Mouse (Mus musculus) embryonic facial prominence, embryonic 11.5 days (tissue): ENCODE measurements around the gene Drap1. TPM values are rescaled to one million over a fixed set of nuclear protein-coding genes. Genes with fewer than 3 reads are reported as not detected.

Source experiments
- ATAC-seq: fragments of 200-750 bp; cut with Nextera tagmentation; replicated peaks from 2 replicates; pipeline ENCODE4 v1.8.0; 2017; ENCODE audit warnings: low read depth; ENCODE audit not compliant: insufficient number of reproducible peaks, low FRiP score, low TSS enrichment
- DNase-seq: peaks from one replicate; pipeline ENCODE4 v3.0.0-alpha.2; 2015; ENCODE audit warnings: low spot score
- H3K27ac ChIP-seq: fragments of 300-500 bp; sonication (generic); replicated peaks from 2 replicates; pipeline ENCODE4 v1.5.1; 2014; ENCODE audit warnings: mild to moderate bottlenecking, low read depth, low read length, control low read depth
- H3K27me3 ChIP-seq: fragments of 300-500 bp; sonication (generic); 2 replicates; pipeline ENCODE4 v1.6.1; 2014; ENCODE audit warnings: mild to moderate bottlenecking, low read length, moderate library complexity, mixed read lengths; ENCODE audit not compliant: control insufficient read depth, insufficient read depth
- H3K36me3 ChIP-seq: fragments of 300-500 bp; sonication (generic); replicated peaks from 2 replicates; pipeline ENCODE4 v1.6.1; 2014; ENCODE audit warnings: low read depth, mild to moderate bottlenecking, low read length, moderate library complexity, mixed read lengths; ENCODE audit not compliant: control insufficient read depth, insufficient read depth
- H3K4me1 ChIP-seq: fragments of 300-500 bp; sonication (generic); 2 replicates; pipeline ENCODE4 v1.6.1; 2014; ENCODE audit warnings: low read length, mixed read lengths; ENCODE audit not compliant: control insufficient read depth, insufficient read depth
- H3K4me2 ChIP-seq: fragments of 300-500 bp; sonication (generic); 2 replicates; pipeline ENCODE4 v1.6.1; 2014; ENCODE audit warnings: low read depth, mild to moderate bottlenecking, control low read depth, low read length, moderate library complexity
- H3K4me3 ChIP-seq: fragments of 300-500 bp; sonication (generic); 2 replicates; pipeline ENCODE4 v1.5.1; 2014; ENCODE audit warnings: low read depth, low read length, control low read depth
- H3K9ac ChIP-seq: fragments of 300-500 bp; sonication (generic); replicated peaks from 2 replicates; pipeline ENCODE4 v1.6.1; 2014; ENCODE audit warnings: mild to moderate bottlenecking, control low read depth, low read length
- H3K9me3 ChIP-seq: fragments of 300-500 bp; sonication (generic); replicated peaks from 2 replicates; pipeline ENCODE4 v1.6.1; 2016; ENCODE audit warnings: mild to moderate bottlenecking, low read length, inconsistent platforms, mixed read lengths; ENCODE audit not compliant: control insufficient read depth
- WGBS: fragments of 180-500 bp; shearing (Covaris S2); extraction: QIAGEN DNeasy Blood & Tissue Kit; methylation state at CpG from one replicate; pipeline ENCODE4 v1.1.7; 2014; 5-methylcytosine and 5-hydroxymethylcytosine counted together
- polyA plus RNA-seq: library from polyadenylated mRNA; unstranded; fragments of >200 nt; fragmentation: Nextera tagmentation; extraction: Ambion mirVana; gene quantifications from 2 replicates; pipeline ENCODE4 v1.2.1, GENCODE M21; 2014

Gene Drap1
- polyA plus RNA-seq, 1 experiment from 2014 or later, result 213 TPM

DNA sequence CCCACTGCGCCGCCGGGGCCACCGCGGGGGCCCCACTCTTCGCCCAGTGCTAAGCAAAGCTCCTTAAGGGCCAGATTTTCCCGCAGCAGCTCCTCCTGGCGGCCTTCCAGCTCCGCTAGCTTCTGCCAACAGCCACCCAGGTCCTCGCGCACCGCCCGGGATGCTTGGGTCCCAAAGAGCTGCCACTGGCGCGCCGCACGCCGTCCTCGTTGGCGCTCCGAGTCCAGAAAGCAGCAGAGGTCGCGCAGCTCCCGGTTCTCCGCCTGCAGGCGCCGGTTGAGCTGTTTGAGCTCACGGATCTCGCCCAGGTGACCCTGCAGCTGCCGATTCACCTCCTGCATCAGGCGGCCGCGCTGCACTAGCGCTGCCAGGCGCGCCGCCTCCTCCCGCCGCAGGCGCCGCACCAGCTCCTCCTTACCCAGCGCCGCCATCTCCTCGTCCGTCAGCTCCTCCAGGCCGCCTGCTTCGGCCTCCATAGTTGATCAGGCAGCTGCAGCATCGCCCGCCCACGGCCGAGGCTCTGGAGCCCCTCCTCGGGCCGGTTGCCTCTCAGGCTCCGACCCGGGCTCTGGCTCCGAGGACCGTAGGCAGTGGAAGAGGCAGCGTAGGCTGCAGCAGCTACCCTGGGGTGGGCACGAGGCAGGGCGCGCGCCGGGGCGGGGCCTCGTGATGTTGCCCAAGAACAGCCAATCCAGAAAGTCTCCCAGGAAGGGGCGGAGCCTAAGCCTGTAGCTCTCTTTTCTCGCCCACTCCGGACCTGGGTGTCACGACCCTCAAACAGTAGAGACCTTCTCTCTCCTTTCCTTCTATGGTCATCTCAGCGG, 32.4 kb upstream of the Drap1 start:
- ATAC-seq (peak; percentile 89), DNase-seq (peak; percentile 96)

DNA sequence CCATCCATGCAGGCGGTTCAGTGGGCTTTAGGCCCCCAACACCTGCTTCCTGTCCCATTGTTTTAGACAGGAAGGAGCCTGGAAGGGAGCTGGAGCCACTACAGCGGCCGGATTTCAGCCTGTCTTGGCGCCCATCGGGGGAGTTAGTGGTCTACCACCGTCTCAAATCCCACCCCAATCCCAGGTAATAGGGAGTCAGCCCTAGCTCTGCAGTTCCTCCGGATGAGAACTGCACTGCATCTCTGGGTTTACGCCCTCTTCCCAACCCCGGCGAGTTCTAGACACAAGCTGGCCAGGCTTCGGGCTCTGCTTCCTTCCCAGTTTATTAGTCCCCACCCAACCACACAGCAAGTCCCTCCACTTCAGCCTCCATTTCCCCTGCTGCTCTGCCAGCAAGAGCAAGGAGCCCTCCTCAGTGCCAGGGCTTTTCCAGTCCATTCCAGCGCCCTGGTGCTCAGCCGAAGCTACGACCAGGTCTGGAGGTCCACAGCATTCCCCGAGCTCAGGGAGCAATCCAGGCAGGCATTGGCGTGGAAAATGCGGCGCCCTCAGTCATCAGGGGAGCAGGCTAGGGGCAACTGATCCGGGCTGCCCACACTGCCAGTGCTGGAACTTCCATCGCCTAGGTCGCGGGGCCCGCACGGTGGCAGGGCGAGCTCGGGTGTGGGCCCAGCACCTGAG, 31.6 kb upstream of the Drap1 start:
- H3K4me3 ChIP-seq, result peak overlapping the region; percentile 80
- no peak for DNase-seq
- peak overlapping the region; percentile 83 for H3K27ac ChIP-seq
- 2% methylated on average over 26 of the region's 26 CpGs for WGBS
- peaks cover 6% of the 10 kb centered on the region; the same call in 1 of the 2 replicates for H3K4me1 ChIP-seq
- no peaks in the 10 kb centered on the region for H3K36me3 ChIP-seq
- no peaks in the 10 kb centered on the region for H3K27me3 ChIP-seq
- H3K9ac ChIP-seq, result peak overlapping the region; percentile 80
- ATAC-seq, result no peak
- H3K9me3 ChIP-seq, result no peaks in the 10 kb centered on the region
- H3K4me2 ChIP-seq, result peak overlapping the region; percentile 99

More for the DNA sequence above, 32.4 kb upstream of the Drap1 start:
- WGBS, result under 1% methylated on average over 70 of the region's 70 CpGs
- Histone ChIP-seq H3K4me1 (peaks cover 6% of the 10 kb centered on the region; the same call in 1 of the 2 replicates), H3K36me3 (no peaks in the 10 kb centered on the region), H3K9ac (peak overlapping the region; percentile 80), H3K4me3 (peak overlapping the region; percentile 80), H3K4me2 (peak overlapping the region; percentile 99), H3K27ac (peak overlapping the region; percentile 83), H3K27me3 (no peaks in the 10 kb centered on the region), H3K9me3 (no peaks in the 10 kb centered on the region)

DNA sequence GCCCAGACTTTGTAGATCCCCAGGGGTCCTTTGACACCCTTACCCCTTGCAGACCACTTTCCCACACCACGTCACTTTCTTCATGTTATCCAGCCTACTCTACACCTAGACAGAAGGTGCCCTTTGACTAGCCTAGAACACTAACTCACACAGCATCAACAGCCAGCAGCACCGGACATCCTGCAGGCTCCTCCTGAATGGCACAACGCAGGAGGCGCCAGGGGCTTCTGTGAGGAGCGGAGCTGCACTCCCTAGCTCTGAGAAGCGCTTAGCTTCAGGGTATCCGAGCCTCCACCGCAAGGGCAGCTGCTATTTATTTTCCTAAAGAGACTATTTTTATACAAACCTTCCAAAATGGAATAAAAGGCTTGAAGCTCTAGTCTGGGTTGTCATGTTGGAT, 30.8 kb upstream of the Drap1 start:
- 0 out of 2 replicates have a peak overlapping the region, but pooled peaks have one; percentile 23 for H3K9ac ChIP-seq

DNA sequence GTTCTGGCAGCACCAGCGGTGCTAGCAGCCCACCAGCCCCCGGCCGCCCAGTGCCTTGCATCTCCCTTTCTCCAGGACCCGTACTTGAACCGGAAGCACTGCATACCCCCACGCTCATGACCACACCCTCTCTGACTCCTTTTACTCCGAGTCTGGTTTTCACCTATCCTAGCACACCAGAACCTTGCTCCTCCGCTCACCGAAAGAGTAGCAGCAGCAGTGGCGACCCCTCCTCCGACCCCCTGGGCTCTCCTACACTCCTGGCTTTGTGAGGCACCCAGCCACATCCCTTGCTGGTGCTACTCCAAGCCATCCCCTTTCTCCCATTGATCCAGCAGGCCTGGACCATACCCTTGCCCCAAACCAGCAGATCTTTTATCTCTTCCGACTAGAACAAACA, 30.3 kb upstream of the Drap1 start:
- H3K4me3 ChIP-seq, result no peak overlapping the region
- no peaks in the 10 kb centered on the region for H3K36me3 ChIP-seq
- peaks cover 3% of the 10 kb centered on the region; the same call in 1 of the 2 replicates for H3K27me3 ChIP-seq
- no peak overlapping the region for H3K4me2 ChIP-seq
- no peak overlapping the region for H3K27ac ChIP-seq
- H3K4me1 ChIP-seq, result peaks cover 6% of the 10 kb centered on the region; the same call in 1 of the 2 replicates
- 87% methylated on average over 12 of the region's 12 CpGs for WGBS
- DNase-seq (no peak), ATAC-seq (no peak)
- H3K9me3 ChIP-seq, result no peaks in the 10 kb centered on the region
- H3K9ac ChIP-seq, result no peak overlapping the region

More for the DNA sequence above, 30.8 kb upstream of the Drap1 start:
- Histone ChIP-seq H3K4me2 (peak overlapping the region; percentile 99; the same call in 1 of the 2 replicates), H3K4me1 (peaks cover 6% of the 10 kb centered on the region; the same call in 1 of the 2 replicates), H3K36me3 (no peaks in the 10 kb centered on the region), H3K27me3 (no peaks in the 10 kb centered on the region), H3K4me3 (no peak overlapping the region; the same call in none of the 2 replicates), H3K27ac (no peak overlapping the region), H3K9me3 (no peaks in the 10 kb centered on the region)
- DNase-seq (no peak), ATAC-seq (no peak)
- WGBS, result 61% methylated on average over 8 of the region's 8 CpGs

DNA sequence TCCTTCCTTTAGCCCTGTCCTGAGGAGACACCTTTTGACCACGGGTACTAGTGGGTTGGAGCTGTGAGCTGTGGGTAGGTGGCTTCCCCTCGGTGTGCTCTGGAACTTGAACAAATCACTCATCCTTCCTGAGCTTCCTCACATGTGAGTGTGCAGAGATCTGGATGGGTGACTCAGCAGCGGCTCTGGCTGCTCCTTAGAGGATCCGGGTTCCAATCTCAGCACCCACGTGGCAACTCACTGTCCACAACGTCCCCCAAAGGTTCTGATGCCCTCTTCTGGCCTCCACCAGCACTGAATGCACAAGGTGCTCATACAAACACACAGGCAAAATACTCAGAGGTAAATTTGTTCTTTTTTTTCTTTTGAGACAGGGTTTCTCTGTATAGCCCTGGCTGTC, 27.0 kb upstream of the Drap1 start:
- 73% methylated on average over 6 of the region's 6 CpGs for WGBS
- no peaks in the 10 kb centered on the region for H3K9me3 ChIP-seq
- no peak overlapping the region for H3K4me2 ChIP-seq
- no peak overlapping the region for H3K9ac ChIP-seq
- H3K4me1 ChIP-seq, result peaks cover 12% of the 10 kb centered on the region
- no peak overlapping the region for H3K4me3 ChIP-seq
- H3K27ac ChIP-seq, result no peak overlapping the region
- DNase-seq (no peak), ATAC-seq (no peak)
- no peaks in the 10 kb centered on the region for H3K36me3 ChIP-seq
- peaks cover 33% of the 10 kb centered on the region for H3K27me3 ChIP-seq

DNA sequence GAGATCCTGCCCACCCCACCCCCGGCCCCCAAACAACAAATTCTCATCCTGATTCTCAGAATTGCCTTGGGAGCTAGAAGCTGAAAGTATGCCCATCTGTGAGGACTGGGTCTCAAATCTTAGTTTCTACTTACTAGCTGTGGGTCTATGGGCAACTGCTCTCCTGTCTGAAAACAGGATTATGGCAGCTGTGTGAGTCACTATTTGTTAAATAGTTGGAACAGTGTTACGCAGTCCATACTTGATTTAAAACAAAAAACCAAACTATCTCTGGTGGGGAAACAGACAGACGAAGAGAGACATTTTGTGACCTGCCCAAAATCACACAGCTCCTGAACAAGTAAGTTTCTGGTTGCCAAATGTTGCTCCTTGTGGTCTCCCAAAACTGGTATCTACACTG, 24.9 kb upstream of the Drap1 start:
- ATAC-seq, result no peak
- H3K36me3 ChIP-seq, result no peaks in the 10 kb centered on the region
- no peak for DNase-seq
- 83% methylated on average over 3 of the region's 3 CpGs for WGBS
- H3K4me1 ChIP-seq, result peaks cover 8% of the 10 kb centered on the region
- H3K27me3 ChIP-seq, result peaks cover 35% of the 10 kb centered on the region
- H3K9ac ChIP-seq, result no peak overlapping the region
- H3K27ac ChIP-seq, result no peak overlapping the region
- H3K4me2 ChIP-seq, result no peak overlapping the region
- no peaks in the 10 kb centered on the region for H3K9me3 ChIP-seq
- H3K4me3 ChIP-seq, result no peak overlapping the region

DNA sequence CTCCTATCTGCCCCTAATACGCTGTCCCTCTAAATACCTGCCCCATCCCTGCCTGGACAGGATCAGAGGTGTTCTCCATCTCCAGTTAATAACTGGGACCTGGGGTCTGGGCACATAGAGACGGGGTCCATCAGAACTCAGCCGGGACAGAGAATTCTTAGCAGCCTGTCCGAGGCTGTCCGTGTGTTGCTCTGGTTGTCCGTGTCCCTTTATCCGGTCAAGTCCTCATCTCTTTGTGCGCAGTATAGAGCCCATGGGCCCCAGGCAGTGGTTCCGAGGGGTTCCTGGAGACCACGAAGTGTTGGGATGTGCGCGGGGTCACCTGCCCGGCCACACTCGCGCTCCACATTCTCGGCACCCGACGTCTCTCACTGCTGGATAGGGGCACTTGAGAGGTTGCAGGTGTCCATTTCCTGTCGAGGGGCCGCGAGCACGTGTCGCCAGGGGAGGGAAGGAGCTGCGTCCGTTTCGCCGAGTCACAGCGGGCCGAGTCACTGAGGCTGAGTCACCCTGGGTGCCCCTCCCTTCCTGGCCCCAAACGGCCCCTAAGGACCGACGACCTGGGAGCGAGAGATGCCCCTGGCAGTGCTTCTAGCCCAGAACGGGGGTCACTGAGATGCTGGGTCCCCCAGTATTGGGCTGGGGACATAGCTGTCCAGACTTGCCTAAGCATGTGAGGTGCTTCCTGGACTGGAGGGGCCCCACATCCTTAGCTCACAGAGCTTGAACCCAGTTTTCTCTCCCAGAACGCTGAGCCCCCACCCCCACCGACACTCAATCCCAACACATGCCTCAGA, 23.8 kb upstream of the Drap1 start:
- Histone ChIP-seq H3K4me1 (peaks cover 8% of the 10 kb centered on the region), H3K4me3 (peak overlapping the region; percentile 50), H3K27me3 (peaks cover 35% of the 10 kb centered on the region), H3K27ac (no peak overlapping the region), H3K9ac (no peak overlapping the region), H3K36me3 (no peaks in the 10 kb centered on the region), H3K4me2 (peak overlapping the region; percentile 91), H3K9me3 (no peaks in the 10 kb centered on the region)
- WGBS, result 7% methylated on average over 36 of the region's 36 CpGs
- no peak for DNase-seq
- peak; percentile 35; the same call in 1 of the 2 replicates for ATAC-seq
